Mouse (Mus musculus) stomach, embryonic 14.5 days (tissue): ENCODE results near the gene Pacs2. TPM values are rescaled to one million over a fixed set of nuclear protein-coding genes. Genes with fewer than 3 reads are reported as not detected.
A peak's percentile ranks its signal among the peaks of the same experiment; 100 is the strongest.

Experiments used
- ATAC-seq: fragments of 200-750 bp; cut with Nextera tagmentation; 2 replicates; pipeline ENCODE4 v1.8.0; 2017; ENCODE audit warnings: low read depth, moderate TSS enrichment; ENCODE audit not compliant: insufficient number of reproducible peaks, insufficient read depth, low FRiP score
- H3K27ac ChIP-seq: fragments of 300-500 bp; sonication (generic); 2 replicates; pipeline ENCODE4 v1.5.1; 2014; ENCODE audit warnings: mild to moderate bottlenecking, low read length, moderate library complexity, mixed read lengths
- H3K27me3 ChIP-seq: fragments of 300-500 bp; sonication (generic); 2 replicates; pipeline ENCODE4 v1.6.1; 2014; ENCODE audit warnings: low read length, control low read depth, mixed read lengths; ENCODE audit not compliant: control insufficient read depth, insufficient read depth
- H3K36me3 ChIP-seq: fragments of 300-500 bp; sonication (generic); 2 replicates; pipeline ENCODE4 v1.6.1; 2014; ENCODE audit warnings: mild to moderate bottlenecking, control low read depth, low read length, moderate library complexity, mixed read lengths; ENCODE audit not compliant: control insufficient read depth, insufficient read depth
- H3K4me1 ChIP-seq: fragments of 300-500 bp; sonication (generic); 2 replicates; pipeline ENCODE4 v1.6.1; 2014; ENCODE audit warnings: low read length, control low read depth, mixed read lengths; ENCODE audit not compliant: control insufficient read depth, insufficient read depth
- H3K4me2 ChIP-seq: fragments of 300-500 bp; sonication (generic); replicated peaks from 2 replicates; pipeline ENCODE4 v1.6.1; 2014; ENCODE audit warnings: low read depth, low read length, control low read depth
- H3K4me3 ChIP-seq: fragments of 300-500 bp; sonication (generic); 2 replicates; pipeline ENCODE4 v1.5.1; 2014; ENCODE audit warnings: low read depth, low read length, control low read depth
- H3K9ac ChIP-seq: fragments of 300-500 bp; sonication (generic); replicated peaks from 2 replicates; pipeline ENCODE4 v1.6.1; 2014; ENCODE audit warnings: low read depth, mild to moderate bottlenecking, control low read depth, low read length, moderate library complexity, mixed read lengths
- H3K9me3 ChIP-seq: fragments of 300-500 bp; sonication (generic); 2 replicates; pipeline ENCODE4 v1.6.1; 2016; ENCODE audit warnings: low read depth, low read length, control low read depth; ENCODE audit not compliant: control insufficient read depth
- WGBS: fragments of 180-500 bp; shearing (Covaris S2); extraction: QIAGEN DNeasy Blood & Tissue Kit; methylation state at CpG from one replicate; pipeline ENCODE4 v1.1.7; 2014; 5-methylcytosine and 5-hydroxymethylcytosine counted together
- polyA plus RNA-seq: library from polyadenylated mRNA; unstranded; fragments of >200 nt; fragmentation: Nextera tagmentation; extraction: Ambion mirVana; gene quantifications from 2 replicates; pipeline ENCODE4 v1.2.1, GENCODE M21; 2014

Gene Pacs2
- polyA plus RNA-seq, 1 experiment from 2014 or later: 17.1 TPM

- peaks cover 2% of the 10 kb centered on the region; the same call in 1 of the 2 replicates for H3K36me3 ChIP-seq
- no peaks in the 10 kb centered on the region for H3K27me3 ChIP-seq
- H3K27ac ChIP-seq: no peak overlapping the region
- no peak overlapping the region for H3K4me3 ChIP-seq
- no peak overlapping the region for H3K4me2 ChIP-seq
- no peak overlapping the region for H3K9ac ChIP-seq
- WGBS: 59% methylated on average over 4 of the region's 4 CpGs
- H3K9me3 ChIP-seq: no peaks in the 10 kb centered on the region
- 0 out of 2 replicates have a peak, but pooled peaks cover 4% of the 10 kb centered on the region for H3K4me1 ChIP-seq
- ATAC-seq: no peak
These were observed 15.7 kb downstream of the Pacs2 start for GRCm38 (mm10) chr12:113030046-113030445.

- no peaks in the 10 kb centered on the region for H3K9me3 ChIP-seq
- H3K27me3 ChIP-seq: no peaks in the 10 kb centered on the region
- no peak overlapping the region for H3K9ac ChIP-seq
- H3K27ac ChIP-seq: no peak overlapping the region
- no peak overlapping the region for H3K4me2 ChIP-seq
- 81% methylated on average over 9 of the region's 9 CpGs for WGBS
- H3K36me3 ChIP-seq: peaks cover 2% of the 10 kb centered on the region; the same call in 1 of the 2 replicates
- ATAC-seq: no peak
- 0 out of 2 replicates have a peak, but pooled peaks cover 4% of the 10 kb centered on the region for H3K4me1 ChIP-seq
- H3K4me3 ChIP-seq: no peak overlapping the region
These were observed 16.7 kb downstream of the Pacs2 start for GRCm38 (mm10) chr12:113030993-113031392.

GRCm38 (mm10) chr12:113031441-113031840 is 17.1 kb downstream of the Pacs2 start:
- Histone ChIP-seq H3K4me1 (0 out of 2 replicates have a peak, but pooled peaks cover 4% of the 10 kb centered on the region), H3K4me3 (no peak overlapping the region), H3K9me3 (no peaks in the 10 kb centered on the region), H3K27ac (no peak overlapping the region), H3K4me2 (no peak overlapping the region), H3K27me3 (no peaks in the 10 kb centered on the region), H3K36me3 (peaks cover 2% of the 10 kb centered on the region; the same call in 1 of the 2 replicates), H3K9ac (no peak overlapping the region)
- WGBS: 77% methylated on average over 6 of the region's 6 CpGs
- ATAC-seq: no peak

- 0 out of 2 replicates have a peak, but pooled peaks cover 4% of the 10 kb centered on the region for H3K4me1 ChIP-seq
- 72% methylated on average over 11 of the region's 11 CpGs for WGBS
- no peak overlapping the region for H3K4me3 ChIP-seq
- 0 out of 2 replicates have a peak, but pooled peaks have one; percentile 12 for ATAC-seq
- no peak overlapping the region for H3K27ac ChIP-seq
- H3K9ac ChIP-seq: no peak overlapping the region
- H3K36me3 ChIP-seq: peaks cover 2% of the 10 kb centered on the region; the same call in 1 of the 2 replicates
- no peaks in the 10 kb centered on the region for H3K9me3 ChIP-seq
- no peaks in the 10 kb centered on the region for H3K27me3 ChIP-seq
- no peak overlapping the region for H3K4me2 ChIP-seq
These were observed 18.3 kb downstream of the Pacs2 start for GRCm38 (mm10) chr12:113032296-113033250.

DNA sequence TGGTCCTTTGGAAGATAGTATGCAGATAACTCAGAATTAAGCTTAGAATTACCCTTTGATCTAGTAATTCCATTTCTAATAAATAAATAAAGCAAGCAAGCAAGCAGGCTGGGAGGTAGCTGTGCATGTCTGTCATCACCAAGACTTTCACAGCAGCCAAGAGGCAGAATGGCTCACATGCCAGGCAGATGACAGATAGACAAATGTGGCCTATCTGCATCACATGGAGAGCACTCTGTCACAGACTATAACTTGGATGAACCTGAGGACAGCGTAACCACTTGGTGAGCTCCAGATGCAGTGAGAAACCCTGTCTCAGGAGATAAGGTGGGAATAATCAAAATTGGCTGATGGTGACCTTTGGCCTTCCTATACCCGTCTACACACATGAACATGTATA is 20.8 kb downstream of the Pacs2 start:
- no peaks in the 10 kb centered on the region for H3K36me3 ChIP-seq
- no peaks in the 10 kb centered on the region for H3K27me3 ChIP-seq
- no peaks in the 10 kb centered on the region for H3K9me3 ChIP-seq
- no peak overlapping the region for H3K9ac ChIP-seq
- 82% methylated on average over 2 of the region's 2 CpGs for WGBS
- no peak for ATAC-seq
- H3K4me3 ChIP-seq: no peak overlapping the region
- H3K4me1 ChIP-seq: 0 out of 2 replicates have a peak, but pooled peaks cover 4% of the 10 kb centered on the region
- H3K27ac ChIP-seq: no peak overlapping the region
- H3K4me2 ChIP-seq: no peak overlapping the region

DNA sequence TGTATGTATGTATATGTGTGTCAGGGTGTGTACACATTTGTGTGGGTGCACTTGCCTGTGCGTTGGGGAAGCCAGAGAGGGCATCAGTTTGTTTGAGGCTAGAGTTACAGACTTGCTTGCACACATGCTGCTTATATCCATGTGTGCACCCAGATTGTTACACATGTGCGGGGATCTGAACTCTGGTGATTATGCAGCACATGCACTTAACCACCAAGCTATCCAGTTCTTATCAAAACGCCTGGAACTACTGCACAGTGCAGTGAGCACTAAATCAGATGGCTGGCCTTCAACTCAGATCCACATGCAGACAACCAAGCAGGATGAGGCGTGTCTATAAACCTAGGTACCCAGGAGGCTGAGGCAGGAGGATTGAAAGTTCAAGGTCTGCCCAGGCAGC is 22.7 kb downstream of the Pacs2 start:
- H3K4me2 ChIP-seq: no peak overlapping the region
- no peak for ATAC-seq
- 84% methylated on average over 4 of the region's 4 CpGs for WGBS

GRCm38 (mm10) chr12:113038414-113038813 is 24.1 kb downstream of the Pacs2 start:
- Histone ChIP-seq H3K27me3 (no peaks in the 10 kb centered on the region), H3K4me2 (no peak overlapping the region)

More for the DNA sequence above, 22.7 kb downstream of the Pacs2 start:
- Histone ChIP-seq H3K9me3 (no peaks in the 10 kb centered on the region), H3K27me3 (no peaks in the 10 kb centered on the region), H3K4me3 (no peak overlapping the region), H3K36me3 (no peaks in the 10 kb centered on the region), H3K9ac (no peak overlapping the region), H3K27ac (no peak overlapping the region), H3K4me1 (0 out of 2 replicates have a peak, but pooled peaks cover 4% of the 10 kb centered on the region)

GRCm38 (mm10) chr12:113041481-113042439 is 27.5 kb downstream of the Pacs2 start:
- 67% methylated on average over 14 of the region's 15 CpGs for WGBS
- H3K4me3 ChIP-seq: no peak overlapping the region
- H3K9me3 ChIP-seq: no peaks in the 10 kb centered on the region
- no peak overlapping the region for H3K4me2 ChIP-seq
- H3K36me3 ChIP-seq: no peaks in the 10 kb centered on the region; the same call in 1 of the 2 replicates
- no peak overlapping the region for H3K9ac ChIP-seq
- H3K4me1 ChIP-seq: no peaks in the 10 kb centered on the region
- ATAC-seq: peak; percentile 35; the same call in 1 of the 2 replicates
- H3K27ac ChIP-seq: no peak overlapping the region
- H3K27me3 ChIP-seq: no peaks in the 10 kb centered on the region

More at GRCm38 (mm10) chr12:113038414-113038813, 24.1 kb downstream of the Pacs2 start:
- ATAC-seq: no peak
- WGBS: 88% methylated on average over 4 of the region's 4 CpGs
- Histone ChIP-seq H3K4me3 (no peak overlapping the region), H3K9me3 (no peaks in the 10 kb centered on the region), H3K27ac (no peak overlapping the region), H3K4me1 (no peaks in the 10 kb centered on the region), H3K9ac (no peak overlapping the region), H3K36me3 (no peaks in the 10 kb centered on the region)
